Mouse (Mus musculus) testis, adult 2 months (tissue): ENCODE data around the gene Plekhd1.

ENCODE experiments used
- CTCF ChIP-seq: fragments of 200-500 bp; IDR thresholded peaks from 2 replicates; pipeline ENCODE4 v1.5.1; 2012; ENCODE audit warnings: low read depth, mild to moderate bottlenecking, inconsistent platforms, low read length, moderate library complexity; ENCODE audit not compliant: control insufficient read depth, insufficient read depth, insufficient replicate concordance
- POLR2A ChIP-seq: fragments of 200-500 bp; IDR thresholded peaks from 2 replicates; pipeline ENCODE4 v1.6.1; 2012; ENCODE audit warnings: low read depth, mild to moderate bottlenecking, inconsistent platforms, low read length, moderate library complexity; ENCODE audit not compliant: control insufficient read depth

GRCm38 (mm10) chr12:80706208-80706914, 14.0 kb downstream of the Plekhd1 start:
- no peak for TF ChIP-seq CTCF
- no peak for TF ChIP-seq POLR2A
